ENCODE assay signal across 9 mouse cellular contexts in the genomic region with DNA sequence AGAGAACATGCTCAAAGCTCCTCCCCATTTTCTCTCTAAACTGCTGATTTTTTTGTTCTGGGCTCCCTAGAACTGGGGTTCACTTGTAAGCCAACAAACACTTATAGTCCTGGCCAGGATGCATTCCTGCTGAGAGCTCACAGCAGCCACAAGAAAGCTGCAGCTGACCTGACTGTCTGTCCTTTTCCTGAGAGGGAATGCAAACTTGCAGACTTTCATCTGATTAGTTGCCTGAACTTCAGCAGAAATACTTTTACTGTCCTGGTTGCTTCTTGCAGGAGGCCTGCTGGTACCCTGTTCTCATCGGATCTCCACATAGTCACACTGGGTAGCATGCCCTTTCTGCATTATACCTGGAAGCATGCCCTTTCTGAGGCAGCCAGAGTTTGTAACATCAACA.
DNase-seq lines count a peak whose midpoint lies in the region; ATAC-seq lines count a peak whose summit lies in the region.
"Had no signal": no experiment of that assay in that cellular context is flagged by ENCODE, and none has a peak within 500 bp of the region (broad histone marks: within the 10 kb centered on the region; RNA-seq: fewer than 3 reads in every experiment).

No protein-coding gene starts in this region.

- H3K36me3 ChIP-seq in hindbrain, embryonic 10.5 days, result no peaks in the 10 kb centered on the region
- no peaks in the 10 kb centered on the region for H3K36me3 ChIP-seq in hindbrain, embryonic 12.5 days
- H3K36me3 ChIP-seq in limb, embryonic 13.5 days, result no peaks in the 10 kb centered on the region

- WGBS in hindbrain, embryonic 10.5 days, result 7% methylated on average over 1 of the region's 1 CpGs
- WGBS in hindbrain, embryonic 12.5 days, result 5% methylated on average over 1 of the region's 1 CpGs
- WGBS in limb, embryonic 13.5 days, result 3% methylated on average over 1 of the region's 1 CpGs

- H3K4me2 ChIP-seq in hindbrain, embryonic 12.5 days (replicated peaks), result no peak overlapping the region
- no peak overlapping the region for H3K4me2 ChIP-seq in limb, embryonic 13.5 days (replicated peaks)

- intact Hi-C loops in left cerebral cortex, postnatal 10 days (cut with DNase I), result no loop called here

- H3K27me3 ChIP-seq in hindbrain, embryonic 10.5 days (ENCODE audit: insufficient read depth, poor library complexity, severe bottlenecking), result peaks cover 18% of the 10 kb centered on the region; the same call in 1 of the 2 replicates
- H3K27me3 ChIP-seq in hindbrain, embryonic 12.5 days, result no peaks in the 10 kb centered on the region; the same call in 1 of the 2 replicates
- H3K27me3 ChIP-seq in limb, embryonic 13.5 days, result no peaks in the 10 kb centered on the region

- no peak for ATAC-seq in hindbrain, embryonic 12.5 days (ENCODE audit: low FRiP score)
- no peak for ATAC-seq in limb, embryonic 13.5 days (ENCODE audit: low FRiP score, low read depth)

- no peak overlapping the region for H3K4me3 ChIP-seq in hindbrain, embryonic 10.5 days
- H3K4me3 ChIP-seq in hindbrain, embryonic 12.5 days, result no peak overlapping the region
- H3K4me3 ChIP-seq in limb, embryonic 13.5 days, result no peak overlapping the region

- H3K9ac ChIP-seq in hindbrain, embryonic 12.5 days, result no peak overlapping the region
- no peak overlapping the region for H3K9ac ChIP-seq in limb, embryonic 13.5 days

- peaks cover 31% of the 10 kb centered on the region for H3K4me1 ChIP-seq in hindbrain, embryonic 10.5 days (replicated peaks)
- H3K4me1 ChIP-seq in hindbrain, embryonic 12.5 days, result peaks cover 21% of the 10 kb centered on the region
- peaks cover 42% of the 10 kb centered on the region for H3K4me1 ChIP-seq in limb, embryonic 13.5 days

- DNase-seq in hindbrain, embryonic 10.5 days (ENCODE audit: low spot score), result peak; percentile 15
- peak; percentile 6 for DNase-seq in urinary bladder, postnatal 14 days (ENCODE audit: low spot score)
- no peak for DNase-seq in urinary bladder, postnatal 36 days (ENCODE audit: low spot score in 2 of 2)
- no peak for DNase-seq in gastrocnemius, postnatal 25 days
- DNase-seq in thymus, postnatal 4 days, result no peak
- no peak for DNase-seq in left cerebral cortex, postnatal 10 days (ENCODE audit: extremely low spot score in 1 of 2, low spot score in 2 of 2)
- DNase-seq: thymus, adult 18-20 months had no signal

- H3K9me3 ChIP-seq in hindbrain, embryonic 10.5 days, result no peaks in the 10 kb centered on the region
- no peaks in the 10 kb centered on the region for H3K9me3 ChIP-seq in hindbrain, embryonic 12.5 days (replicated peaks)
- H3K9me3 ChIP-seq in limb, embryonic 13.5 days, result no peaks in the 10 kb centered on the region

- H3K27ac ChIP-seq in hindbrain, embryonic 10.5 days, result peak overlapping the region; percentile 71
- no peak overlapping the region for H3K27ac ChIP-seq in hindbrain, embryonic 12.5 days
- peak overlapping the region; percentile 62; the same call in 1 of the 2 replicates for H3K27ac ChIP-seq in limb, embryonic 13.5 days

Comparison
In these comparisons a context has a peak if more than half of its experiments do, and no peak if none do; other contexts are left out.
1. DNase-seq: peak in hindbrain, embryonic 10.5 days (single experiment) and urinary bladder, postnatal 14 days (single experiment); none in urinary bladder, postnatal 36 days (0 of 2), gastrocnemius, postnatal 25 days (single experiment), thymus, postnatal 4 days (single experiment) and left cerebral cortex, postnatal 10 days (0 of 2).